Mouse (Mus musculus) embryonic facial prominence, embryonic 11.5 days (tissue): ENCODE measurements at regions not wholly inside any gene's neighbourhood (a gene's known extent, or its start where the extent isn't known, plus 50 kb on each side); places are given as distances from the start of the nearest gene placed in this dataset.
A peak's percentile ranks its signal among the peaks of the same experiment; 100 is the strongest.

Experiments
- ATAC-seq: fragments of 200-750 bp; cut with Nextera tagmentation; replicated peaks from 2 replicates; pipeline ENCODE4 v1.8.0; 2017; ENCODE audit warnings: low read depth; ENCODE audit not compliant: insufficient number of reproducible peaks, low FRiP score, low TSS enrichment
- DNase-seq: peaks from one replicate; pipeline ENCODE4 v3.0.0-alpha.2; 2015; ENCODE audit warnings: low spot score
- H3K27ac ChIP-seq: fragments of 300-500 bp; sonication (generic); replicated peaks from 2 replicates; pipeline ENCODE4 v1.5.1; 2014; ENCODE audit warnings: mild to moderate bottlenecking, low read depth, low read length, control low read depth
- H3K27me3 ChIP-seq: fragments of 300-500 bp; sonication (generic); 2 replicates; pipeline ENCODE4 v1.6.1; 2014; ENCODE audit warnings: mild to moderate bottlenecking, low read length, moderate library complexity, mixed read lengths; ENCODE audit not compliant: control insufficient read depth, insufficient read depth
- H3K36me3 ChIP-seq: fragments of 300-500 bp; sonication (generic); replicated peaks from 2 replicates; pipeline ENCODE4 v1.6.1; 2014; ENCODE audit warnings: low read depth, mild to moderate bottlenecking, low read length, moderate library complexity, mixed read lengths; ENCODE audit not compliant: control insufficient read depth, insufficient read depth
- H3K4me1 ChIP-seq: fragments of 300-500 bp; sonication (generic); 2 replicates; pipeline ENCODE4 v1.6.1; 2014; ENCODE audit warnings: low read length, mixed read lengths; ENCODE audit not compliant: control insufficient read depth, insufficient read depth
- H3K4me2 ChIP-seq: fragments of 300-500 bp; sonication (generic); 2 replicates; pipeline ENCODE4 v1.6.1; 2014; ENCODE audit warnings: low read depth, mild to moderate bottlenecking, control low read depth, low read length, moderate library complexity
- H3K4me3 ChIP-seq: fragments of 300-500 bp; sonication (generic); 2 replicates; pipeline ENCODE4 v1.5.1; 2014; ENCODE audit warnings: low read depth, low read length, control low read depth
- H3K9ac ChIP-seq: fragments of 300-500 bp; sonication (generic); replicated peaks from 2 replicates; pipeline ENCODE4 v1.6.1; 2014; ENCODE audit warnings: mild to moderate bottlenecking, control low read depth, low read length
- H3K9me3 ChIP-seq: fragments of 300-500 bp; sonication (generic); replicated peaks from 2 replicates; pipeline ENCODE4 v1.6.1; 2016; ENCODE audit warnings: mild to moderate bottlenecking, low read length, inconsistent platforms, mixed read lengths; ENCODE audit not compliant: control insufficient read depth
- WGBS: fragments of 180-500 bp; shearing (Covaris S2); extraction: QIAGEN DNeasy Blood & Tissue Kit; methylation state at CpG from one replicate; pipeline ENCODE4 v1.1.7; 2014; 5-methylcytosine and 5-hydroxymethylcytosine counted together

GRCm38 (mm10) chr2:128430776-128431291, 160.2 kb upstream of the Spdye4c start:
- H3K36me3 ChIP-seq = no peaks in the 10 kb centered on the region
- no peak overlapping the region for H3K4me3 ChIP-seq
- no peaks in the 10 kb centered on the region for H3K9me3 ChIP-seq
- no peak for ATAC-seq
- WGBS = 36% methylated on average over 9 of the region's 9 CpGs
- peaks cover 3% of the 10 kb centered on the region; the same call in 1 of the 2 replicates for H3K27me3 ChIP-seq
- H3K4me1 ChIP-seq = no peaks in the 10 kb centered on the region; the same call in 1 of the 2 replicates
- H3K9ac ChIP-seq = no peak overlapping the region
- H3K27ac ChIP-seq = no peak overlapping the region
- no peak overlapping the region for H3K4me2 ChIP-seq
- DNase-seq = peak; percentile 59

GRCm38 (mm10) chr2:128431751-128432150, 159.3 kb upstream of the Spdye4c start:
- no peaks in the 10 kb centered on the region; the same call in 1 of the 2 replicates for H3K4me1 ChIP-seq
- 94% methylated on average over 4 of the region's 4 CpGs for WGBS

GRCm38 (mm10) chr2:128432741-128433140, 158.3 kb upstream of the Spdye4c start:
- Histone ChIP-seq H3K9me3 (no peaks in the 10 kb centered on the region), H3K36me3 (no peaks in the 10 kb centered on the region), H3K4me2 (no peak overlapping the region), H3K9ac (no peak overlapping the region), H3K4me3 (no peak overlapping the region), H3K4me1 (no peaks in the 10 kb centered on the region; the same call in 1 of the 2 replicates), H3K27ac (no peak overlapping the region), H3K27me3 (no peaks in the 10 kb centered on the region; the same call in 1 of the 2 replicates)
- DNase-seq = no peak
- 77% methylated on average over 3 of the region's 3 CpGs for WGBS
- ATAC-seq = no peak

More at GRCm38 (mm10) chr2:128431751-128432150, 159.3 kb upstream of the Spdye4c start:
- Histone ChIP-seq H3K36me3 (no peaks in the 10 kb centered on the region), H3K27ac (no peak overlapping the region), H3K27me3 (peaks cover 3% of the 10 kb centered on the region; the same call in 1 of the 2 replicates), H3K4me2 (no peak overlapping the region), H3K4me3 (no peak overlapping the region), H3K9ac (no peak overlapping the region), H3K9me3 (no peaks in the 10 kb centered on the region)
- ATAC-seq (no peak), DNase-seq (no peak)

GRCm38 (mm10) chr2:128433553-128434081, 157.4 kb upstream of the Spdye4c start:
- Histone ChIP-seq H3K27ac (no peak overlapping the region), H3K4me3 (no peak overlapping the region), H3K9me3 (no peaks in the 10 kb centered on the region), H3K27me3 (no peaks in the 10 kb centered on the region; the same call in 1 of the 2 replicates), H3K36me3 (no peaks in the 10 kb centered on the region), H3K4me2 (no peak overlapping the region), H3K9ac (no peak overlapping the region), H3K4me1 (no peaks in the 10 kb centered on the region; the same call in 1 of the 2 replicates)
- no peak for ATAC-seq
- DNase-seq = no peak
- 90% methylated on average over 9 of the region's 9 CpGs for WGBS

GRCm38 (mm10) chr2:128434200-128434977, 156.6 kb upstream of the Spdye4c start:
- Histone ChIP-seq H3K9ac (no peak overlapping the region), H3K4me3 (no peak overlapping the region), H3K4me2 (no peak overlapping the region), H3K27ac (no peak overlapping the region), H3K27me3 (no peaks in the 10 kb centered on the region), H3K36me3 (no peaks in the 10 kb centered on the region), H3K4me1 (no peaks in the 10 kb centered on the region), H3K9me3 (no peaks in the 10 kb centered on the region)
- WGBS = 60% methylated on average over 11 of the region's 11 CpGs
- no peak; the same call in 1 of the 2 replicates for ATAC-seq
- DNase-seq = no peak

- ATAC-seq (no peak), DNase-seq (no peak)
- H3K27ac ChIP-seq = no peak overlapping the region
- no peak overlapping the region for H3K4me3 ChIP-seq
- WGBS = 93% methylated on average over 3 of the region's 3 CpGs
- H3K9ac ChIP-seq = no peak overlapping the region
- H3K4me1 ChIP-seq = no peaks in the 10 kb centered on the region
- H3K9me3 ChIP-seq = no peaks in the 10 kb centered on the region
- H3K36me3 ChIP-seq = no peaks in the 10 kb centered on the region
- no peaks in the 10 kb centered on the region for H3K27me3 ChIP-seq
- no peak overlapping the region for H3K4me2 ChIP-seq
These were observed 154.6 kb upstream of the Spdye4c start for GRCm38 (mm10) chr2:128436378-128436777.

GRCm38 (mm10) chr2:128437698-128438097, 153.3 kb upstream of the Spdye4c start:
- H3K9ac ChIP-seq = no peak overlapping the region
- no peaks in the 10 kb centered on the region for H3K27me3 ChIP-seq
- ATAC-seq (no peak), DNase-seq (no peak)
- no peak overlapping the region for H3K4me3 ChIP-seq
- H3K4me2 ChIP-seq = no peak overlapping the region
- WGBS = 69% methylated on average over 7 of the region's 7 CpGs
- no peaks in the 10 kb centered on the region for H3K4me1 ChIP-seq
- no peaks in the 10 kb centered on the region for H3K9me3 ChIP-seq
- no peaks in the 10 kb centered on the region for H3K36me3 ChIP-seq
- no peak overlapping the region for H3K27ac ChIP-seq
